Mouse (Mus musculus): ENCODE results near the gene Gm20683. TPM values are rescaled to one million over a fixed set of nuclear protein-coding genes. Genes with fewer than 3 reads are reported as not detected.
A peak's percentile ranks its signal among the peaks of the same experiment; 100 is the strongest.

The Gm20683 gene
- polyA plus RNA-seq, 1 experiment from 2014 or later: 1.3 TPM

DNA sequence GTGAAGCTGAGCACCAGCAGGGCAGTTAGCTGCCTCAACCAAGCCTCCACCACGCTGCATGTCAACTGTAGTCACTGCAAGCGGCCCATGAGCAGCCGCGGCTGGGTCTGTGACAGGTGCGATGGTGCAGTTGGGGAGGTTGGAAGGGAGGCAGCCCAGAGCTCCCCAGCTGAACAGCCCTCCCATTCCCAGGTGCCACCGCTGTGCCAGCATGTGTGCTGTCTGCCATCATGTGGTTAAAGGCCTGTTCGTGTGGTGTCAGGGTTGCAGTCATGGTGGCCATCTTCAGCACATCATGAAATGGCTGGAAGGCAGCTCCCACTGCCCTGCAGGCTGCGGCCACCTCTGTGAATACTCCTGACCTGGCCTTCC lies 13.4 kb downstream of the Gm20683 start:
- Histone ChIP-seq H3K9ac (ENCODE audit: low read depth, low read length) (no peak overlapping the region), H3K27ac (ENCODE audit: low read depth, low read length) (no peak overlapping the region; the same call in 1 of the 2 replicates), H3K9me3 (ENCODE audit: control insufficient read depth, low read length) (no peaks in the 10 kb centered on the region), H3K4me2 (replicated peaks; ENCODE audit: low read depth, low read length) (peak overlapping the region; percentile 78), H3K27me3 (ENCODE audit: control insufficient read depth, insufficient read depth, low read length) (no peaks in the 10 kb centered on the region), H3K4me3 (ENCODE audit: low read depth, low read length) (peak overlapping the region; percentile 65), H3K4me1 (replicated peaks; ENCODE audit: control insufficient read depth, insufficient read depth, low read length) (peaks cover 30% of the 10 kb centered on the region), H3K36me3 (ENCODE audit: control insufficient read depth, insufficient read depth, low read length) (peaks cover 4% of the 10 kb centered on the region; the same call in 1 of the 2 replicates)
- no peak for ATAC-seq (ENCODE audit: low FRiP score)
- 86% methylated on average over 8 of the region's 8 CpGs for WGBS
- no peak for DNase-seq (ENCODE audit: low spot score)

GRCm38 (mm10) chr17:25827546-25828222 lies 13.9 kb downstream of the Gm20683 start:
- Histone ChIP-seq H3K36me3 (ENCODE audit: control insufficient read depth, insufficient read depth, low read length) (peaks cover 4% of the 10 kb centered on the region; the same call in 1 of the 2 replicates), H3K27ac (ENCODE audit: low read depth, low read length) (no peak overlapping the region), H3K4me3 (ENCODE audit: low read depth, low read length) (no peak overlapping the region), H3K4me2 (replicated peaks; ENCODE audit: low read depth, low read length) (no peak overlapping the region), H3K9ac (ENCODE audit: low read depth, low read length) (no peak overlapping the region), H3K4me1 (replicated peaks; ENCODE audit: control insufficient read depth, insufficient read depth, low read length) (peaks cover 30% of the 10 kb centered on the region), H3K27me3 (ENCODE audit: control insufficient read depth, insufficient read depth, low read length) (no peaks in the 10 kb centered on the region), H3K9me3 (ENCODE audit: control insufficient read depth, low read length) (no peaks in the 10 kb centered on the region)
- 95% methylated on average over 22 of the region's 22 CpGs for WGBS
- DNase-seq (ENCODE audit: low spot score): no peak
- ATAC-seq (ENCODE audit: low FRiP score): no peak

- no peak overlapping the region for H3K27ac ChIP-seq (ENCODE audit: low read depth, low read length)
- H3K4me2 ChIP-seq (replicated peaks; ENCODE audit: low read depth, low read length): no peak overlapping the region
- ATAC-seq (ENCODE audit: low FRiP score) (no peak), DNase-seq (ENCODE audit: low spot score) (no peak)
- no peak overlapping the region for H3K9ac ChIP-seq (ENCODE audit: low read depth, low read length)
- H3K27me3 ChIP-seq (ENCODE audit: control insufficient read depth, insufficient read depth, low read length): no peaks in the 10 kb centered on the region
- H3K9me3 ChIP-seq (ENCODE audit: control insufficient read depth, low read length): no peaks in the 10 kb centered on the region
- no peak overlapping the region for H3K4me3 ChIP-seq (ENCODE audit: low read depth, low read length)
- WGBS: 95% methylated on average over 13 of the region's 13 CpGs
- peaks cover 30% of the 10 kb centered on the region for H3K4me1 ChIP-seq (replicated peaks; ENCODE audit: control insufficient read depth, insufficient read depth, low read length)
- H3K36me3 ChIP-seq (ENCODE audit: control insufficient read depth, insufficient read depth, low read length): peaks cover 4% of the 10 kb centered on the region; the same call in 1 of the 2 replicates
Measured at GRCm38 (mm10) chr17:25827011-25827410, 14.6 kb downstream of the Gm20683 start.

DNA sequence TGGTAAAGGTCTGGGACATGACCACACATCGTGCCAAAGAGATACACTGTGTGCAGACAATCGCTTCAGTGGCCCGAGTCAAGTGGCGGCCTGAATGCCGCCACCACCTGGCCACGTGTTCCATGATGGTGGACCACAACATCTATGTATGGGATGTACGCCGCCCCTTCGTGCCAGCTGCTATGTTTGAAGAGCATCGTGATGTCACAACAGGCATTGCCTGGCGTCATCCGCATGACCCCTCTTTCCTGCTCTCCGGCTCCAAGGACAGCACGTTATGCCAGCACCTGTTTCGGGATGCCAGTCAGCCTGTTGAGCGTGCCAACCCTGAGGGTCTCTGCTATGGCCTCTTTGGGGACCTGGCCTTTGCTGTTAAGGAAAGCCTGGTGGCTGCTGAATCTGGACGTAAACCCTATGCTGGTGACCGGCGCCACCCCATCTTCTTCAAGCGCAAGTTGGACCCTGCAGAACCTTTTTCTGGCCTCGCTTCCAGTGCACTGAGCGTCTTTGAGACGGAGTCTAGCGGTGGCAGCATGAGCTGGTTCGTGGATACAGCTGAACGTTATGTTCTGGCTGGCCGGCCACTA lies 15.5 kb downstream of the Gm20683 start:
- Histone ChIP-seq H3K4me1 (replicated peaks; ENCODE audit: control insufficient read depth, insufficient read depth, low read length) (peaks cover 23% of the 10 kb centered on the region), H3K4me2 (replicated peaks; ENCODE audit: low read depth, low read length) (no peak overlapping the region), H3K27ac (ENCODE audit: low read depth, low read length) (no peak overlapping the region), H3K36me3 (ENCODE audit: control insufficient read depth, insufficient read depth, low read length) (peaks cover 2% of the 10 kb centered on the region; the same call in 1 of the 2 replicates), H3K9ac (ENCODE audit: low read depth, low read length) (no peak overlapping the region), H3K9me3 (ENCODE audit: control insufficient read depth, low read length) (no peaks in the 10 kb centered on the region), H3K27me3 (ENCODE audit: control insufficient read depth, insufficient read depth, low read length) (no peaks in the 10 kb centered on the region), H3K4me3 (ENCODE audit: low read depth, low read length) (no peak overlapping the region)
- 97% methylated on average over 27 of the region's 27 CpGs for WGBS
- no peak for ATAC-seq (ENCODE audit: low FRiP score)
- no peak for DNase-seq (ENCODE audit: low spot score)

DNA sequence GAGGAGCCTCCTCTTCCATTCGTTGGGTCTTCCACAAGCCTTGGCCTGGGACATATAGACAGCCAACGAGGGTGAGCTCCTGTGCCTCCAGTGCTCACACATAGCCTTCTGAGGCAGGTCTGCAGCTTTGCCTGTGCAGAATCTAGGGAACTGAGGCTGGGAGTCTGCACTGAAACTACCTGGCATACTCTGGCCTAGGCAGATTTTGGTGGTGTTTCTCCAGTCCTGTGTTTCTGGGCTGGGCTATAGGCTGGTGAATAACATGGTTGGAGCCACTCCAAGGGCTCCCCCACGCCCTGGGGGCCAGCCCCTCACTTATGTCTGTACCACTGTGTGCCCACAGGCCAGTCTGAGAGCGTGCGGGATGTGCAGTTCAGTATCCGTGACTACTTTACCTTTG lies 16.3 kb downstream of the Gm20683 start:
- ATAC-seq (ENCODE audit: low FRiP score): no peak
- no peak overlapping the region for H3K4me3 ChIP-seq (ENCODE audit: low read depth, low read length)
- H3K27ac ChIP-seq (ENCODE audit: low read depth, low read length): no peak overlapping the region
- WGBS: 97% methylated on average over 6 of the region's 6 CpGs
- peaks cover 23% of the 10 kb centered on the region for H3K4me1 ChIP-seq (replicated peaks; ENCODE audit: control insufficient read depth, insufficient read depth, low read length)
- H3K9me3 ChIP-seq (ENCODE audit: control insufficient read depth, low read length): no peaks in the 10 kb centered on the region
- no peak overlapping the region for H3K4me2 ChIP-seq (replicated peaks; ENCODE audit: low read depth, low read length)
- peaks cover 2% of the 10 kb centered on the region; the same call in 1 of the 2 replicates for H3K27me3 ChIP-seq (ENCODE audit: control insufficient read depth, insufficient read depth, low read length)
- DNase-seq (ENCODE audit: low spot score): no peak
- no peak overlapping the region for H3K9ac ChIP-seq (ENCODE audit: low read depth, low read length)
- no peaks in the 10 kb centered on the region for H3K36me3 ChIP-seq (ENCODE audit: control insufficient read depth, insufficient read depth, low read length)

DNA sequence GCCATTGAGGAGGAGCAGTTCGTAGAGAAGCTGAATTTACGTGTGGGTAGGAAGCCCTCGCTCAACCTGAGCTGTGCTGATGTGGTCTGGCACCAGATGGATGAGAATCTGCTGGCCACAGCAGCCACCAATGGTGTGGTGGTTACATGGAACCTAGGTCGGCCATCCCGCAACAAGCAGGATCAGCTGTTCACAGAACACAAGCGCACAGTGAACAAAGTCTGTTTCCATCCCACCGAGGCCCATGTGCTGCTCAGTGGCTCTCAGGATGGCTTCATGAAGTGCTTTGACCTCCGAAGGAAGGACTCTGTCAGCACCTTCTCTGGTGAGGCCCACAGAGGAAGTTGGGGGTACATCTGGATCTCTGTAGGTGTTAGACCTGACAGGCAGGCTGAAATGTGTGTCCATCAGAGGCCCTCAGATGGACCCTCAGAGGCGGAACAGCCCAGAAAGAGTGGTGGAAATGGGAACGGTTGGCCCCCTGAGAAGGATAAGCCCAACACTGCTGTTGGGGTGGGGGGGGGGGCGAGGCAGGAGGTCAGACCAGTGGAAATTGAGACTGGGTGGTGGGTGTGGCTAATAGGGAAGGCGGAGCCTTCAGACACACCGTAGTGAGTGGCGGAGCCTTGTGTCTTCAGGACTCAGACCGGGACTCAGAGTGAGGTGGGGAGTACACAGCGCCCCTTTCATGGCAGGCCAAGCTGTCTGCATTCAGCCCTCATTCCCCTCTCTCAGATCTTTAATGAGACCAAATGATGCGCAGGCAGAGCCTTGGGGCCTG lies 17.0 kb downstream of the Gm20683 start:
- Histone ChIP-seq H3K4me2 (replicated peaks; ENCODE audit: low read depth, low read length) (peak overlapping the region; percentile 80), H3K27ac (ENCODE audit: low read depth, low read length) (no peak overlapping the region), H3K4me3 (ENCODE audit: low read depth, low read length) (peak overlapping the region; percentile 47), H3K27me3 (ENCODE audit: control insufficient read depth, insufficient read depth, low read length) (peaks cover 9% of the 10 kb centered on the region; the same call in 1 of the 2 replicates), H3K9ac (ENCODE audit: low read depth, low read length) (peak overlapping the region; percentile 69; the same call in 1 of the 2 replicates), H3K4me1 (replicated peaks; ENCODE audit: control insufficient read depth, insufficient read depth, low read length) (peaks cover 18% of the 10 kb centered on the region), H3K36me3 (ENCODE audit: control insufficient read depth, insufficient read depth, low read length) (no peaks in the 10 kb centered on the region), H3K9me3 (ENCODE audit: control insufficient read depth, low read length) (no peaks in the 10 kb centered on the region)
- 73% methylated on average over 17 of the region's 17 CpGs for WGBS
- DNase-seq (ENCODE audit: low spot score) (no peak), ATAC-seq (ENCODE audit: low FRiP score) (no peak)

GRCm38 (mm10) chr17:25823452-25823851 lies 18.1 kb downstream of the Gm20683 start, which contains the start of gene Wdr24:
TSS of gene Wdr24 (plus strand) at chr17:25823627.
- ATAC-seq (ENCODE audit: low FRiP score) (no peak), DNase-seq (ENCODE audit: low spot score) (peak; percentile 87)
- H3K27me3 ChIP-seq (ENCODE audit: control insufficient read depth, insufficient read depth, low read length): peaks cover 20% of the 10 kb centered on the region
- peak within 1 kb of the TSS; percentile 69 for H3K9ac ChIP-seq (ENCODE audit: low read depth, low read length)
- peaks cover 15% of the 10 kb centered on the region for H3K4me1 ChIP-seq (replicated peaks; ENCODE audit: control insufficient read depth, insufficient read depth, low read length)
- H3K4me3 ChIP-seq (ENCODE audit: low read depth, low read length): peak within 1 kb of the TSS; percentile 47
- 0 out of 2 replicates have a peak within 1 kb of the TSS, but pooled peaks have one; percentile 19 for H3K27ac ChIP-seq (ENCODE audit: low read depth, low read length)
- peak within 1 kb of the TSS; percentile 80 for H3K4me2 ChIP-seq (replicated peaks; ENCODE audit: low read depth, low read length)
- no peaks in the 10 kb centered on the region for H3K36me3 ChIP-seq (ENCODE audit: control insufficient read depth, insufficient read depth, low read length)
- WGBS: 1% methylated on average over 18 of the region's 18 CpGs
- no peaks in the 10 kb centered on the region for H3K9me3 ChIP-seq (ENCODE audit: control insufficient read depth, low read length)

DNA sequence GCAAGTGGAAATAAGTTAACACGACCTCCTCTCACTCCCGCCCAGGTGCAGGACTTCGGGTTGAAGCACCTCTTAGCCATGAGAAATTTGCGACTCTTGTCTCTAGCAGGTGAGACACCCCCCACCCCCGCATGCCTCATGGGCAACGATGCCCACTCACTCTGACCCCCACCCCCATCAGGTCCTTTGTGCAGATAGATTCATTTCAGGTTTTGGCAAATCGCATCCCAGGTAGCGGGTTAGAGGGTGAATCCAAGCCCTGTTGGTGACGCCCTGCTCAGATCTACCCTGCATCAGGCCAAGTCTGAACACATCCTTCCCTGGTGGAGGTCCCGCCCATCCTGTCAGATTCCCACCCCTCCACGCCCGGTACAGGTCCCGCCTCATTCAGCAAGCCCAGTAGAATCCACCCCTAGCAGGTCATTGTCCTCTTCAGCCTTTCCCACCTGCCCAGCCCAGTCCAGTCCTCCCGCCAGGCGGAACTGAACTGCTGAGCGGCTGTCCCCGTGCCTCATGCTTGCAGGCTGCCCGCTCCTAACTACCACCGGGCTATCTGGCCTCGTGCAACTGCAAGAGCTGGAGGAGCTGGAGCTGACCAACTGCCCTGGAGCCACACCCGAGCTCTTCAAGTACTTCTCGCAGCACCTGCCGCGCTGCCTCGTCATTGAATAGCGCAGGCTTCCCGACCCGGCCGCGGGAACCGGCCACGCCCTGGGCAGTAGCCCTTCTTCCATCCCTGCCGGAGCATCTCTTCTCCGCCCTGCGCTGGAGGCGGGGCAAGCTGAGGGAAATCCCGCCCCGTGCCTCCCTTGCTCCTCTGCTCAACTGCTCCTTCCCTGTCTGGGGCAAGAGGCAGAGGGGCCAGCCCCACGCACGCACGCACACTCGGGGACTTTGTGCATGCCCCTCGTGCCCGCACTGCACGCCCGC lies 22.4 kb downstream of the Gm20683 start:
- peaks cover 31% of the 10 kb centered on the region for H3K27me3 ChIP-seq (ENCODE audit: control insufficient read depth, insufficient read depth, low read length)

More for the DNA sequence above, 22.4 kb downstream of the Gm20683 start:
- WGBS: 7% methylated on average over 44 of the region's 46 CpGs
- H3K27ac ChIP-seq (ENCODE audit: low read depth, low read length): no peak overlapping the region
- ATAC-seq (ENCODE audit: low FRiP score) (no peak), DNase-seq (ENCODE audit: low spot score) (peak; percentile 27)
- 0 out of 2 replicates have a peak overlapping the region, but pooled peaks have one; percentile 2 for H3K4me3 ChIP-seq (ENCODE audit: low read depth, low read length)
- peaks cover 4% of the 10 kb centered on the region; the same call in 1 of the 2 replicates for H3K4me1 ChIP-seq (replicated peaks; ENCODE audit: control insufficient read depth, insufficient read depth, low read length)
- no peaks in the 10 kb centered on the region for H3K36me3 ChIP-seq (ENCODE audit: control insufficient read depth, insufficient read depth, low read length)
- H3K9ac ChIP-seq (ENCODE audit: low read depth, low read length): no peak overlapping the region
- H3K4me2 ChIP-seq (replicated peaks; ENCODE audit: low read depth, low read length): peak overlapping the region; percentile 30
- no peaks in the 10 kb centered on the region for H3K9me3 ChIP-seq (ENCODE audit: control insufficient read depth, low read length)
